Mouse (Mus musculus): Measurements from ENCODE around the gene Abr.

Gene Abr

DNA sequence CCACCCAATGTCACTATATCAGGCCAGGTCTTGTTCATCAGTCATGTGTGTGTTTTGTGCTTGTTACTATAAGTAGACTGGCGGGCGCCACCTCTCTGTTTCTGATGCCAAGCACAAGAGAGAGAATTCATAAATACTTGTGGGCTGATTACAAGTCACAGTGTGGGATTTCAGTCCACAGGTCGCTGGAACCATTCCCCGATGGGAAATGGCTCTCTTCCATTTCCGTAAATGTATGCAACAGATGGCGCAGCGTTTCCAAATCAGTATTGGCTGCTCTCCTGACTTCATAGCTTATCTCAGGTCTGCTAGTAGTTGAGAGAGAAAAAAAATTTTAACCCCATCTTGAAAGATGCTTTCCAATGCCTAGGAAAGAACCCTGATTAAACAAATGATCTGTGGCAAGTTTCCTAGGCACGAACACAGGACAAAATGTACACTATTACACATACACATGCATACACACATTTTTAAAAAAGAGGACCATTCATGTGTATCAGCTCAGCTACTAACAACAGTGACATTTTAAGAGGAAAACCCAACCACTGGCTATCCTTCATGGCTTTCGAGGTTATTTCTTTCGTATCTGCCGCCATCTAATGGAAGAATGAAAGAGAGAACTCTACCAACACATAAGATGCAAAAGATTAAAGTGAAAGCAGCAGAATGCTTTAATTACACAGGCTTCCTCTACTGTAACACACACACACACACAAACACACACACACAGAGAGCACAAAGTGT is 222.4 kb downstream of the Abr start:
- peak; percentile 54 for DNase-seq

DNA sequence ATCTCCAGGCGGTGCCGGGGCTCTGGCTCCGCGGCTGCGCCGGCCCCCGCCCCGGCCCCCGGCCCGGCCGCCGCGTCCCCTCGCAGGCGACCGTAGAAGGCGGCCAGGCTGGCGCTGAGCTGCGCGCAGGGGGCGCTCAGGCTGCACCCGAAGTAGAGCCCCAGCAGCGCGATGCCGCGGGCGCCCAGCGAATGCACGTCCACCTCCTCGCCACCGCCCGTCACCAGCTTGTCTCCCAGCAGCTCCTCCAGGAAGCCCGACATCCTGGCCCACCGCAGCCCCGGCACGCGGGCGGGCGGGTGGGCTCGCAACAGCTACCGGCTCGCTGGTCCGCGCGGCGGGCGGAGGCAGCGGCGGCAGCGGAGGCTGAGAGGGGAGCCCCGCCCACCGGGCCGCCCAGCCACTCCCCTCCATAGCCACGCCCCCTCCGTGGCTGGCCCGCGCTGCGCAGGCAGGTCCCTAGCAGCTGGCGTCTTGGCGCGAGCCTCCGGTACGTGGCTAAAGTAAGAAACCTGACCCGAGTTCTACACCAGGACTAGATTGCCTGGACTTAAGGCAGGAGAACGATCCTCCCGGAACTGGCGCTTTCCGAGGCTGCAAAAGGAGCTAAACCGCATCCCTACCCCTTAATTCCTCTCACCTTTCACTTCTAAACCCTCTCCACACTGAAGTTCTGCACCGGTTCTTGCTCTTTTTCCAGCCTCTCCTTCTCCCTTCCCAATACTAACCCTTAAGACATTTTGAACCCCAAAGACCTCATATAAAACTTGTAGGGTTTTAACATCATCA is 223.1 kb downstream of the Abr start, which contains the start of gene Nxn:
Gene Nxn, minus strand, starts transcription at position 343 of the 789 bp plus-strand sequence.
- DNase-seq, result peak; percentile 89

DNA sequence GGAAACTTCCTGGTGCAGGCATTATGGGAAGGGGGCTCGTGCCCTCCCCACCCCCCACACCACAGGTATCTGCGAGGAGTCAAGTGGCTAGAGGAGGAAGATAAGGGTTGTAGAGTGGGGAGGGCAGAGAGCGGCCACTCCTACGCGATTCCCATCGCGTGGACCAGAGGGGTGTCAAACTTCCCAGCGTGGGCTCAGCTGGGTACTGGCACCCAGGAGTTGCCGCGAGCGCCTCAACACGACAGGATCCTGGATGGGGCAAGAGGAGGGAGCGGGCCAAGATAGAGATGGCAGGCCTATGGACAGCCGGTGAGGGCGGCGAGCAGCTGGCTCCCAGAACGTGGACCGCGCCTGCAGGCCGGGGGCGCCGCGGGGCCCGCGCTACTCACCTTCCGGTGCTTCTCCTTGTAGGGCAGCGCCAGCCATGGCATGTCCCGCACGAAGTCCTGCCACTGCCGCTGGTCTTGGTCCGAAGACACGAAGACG is 223.8 kb downstream of the Abr start:
- no peak for DNase-seq

DNA sequence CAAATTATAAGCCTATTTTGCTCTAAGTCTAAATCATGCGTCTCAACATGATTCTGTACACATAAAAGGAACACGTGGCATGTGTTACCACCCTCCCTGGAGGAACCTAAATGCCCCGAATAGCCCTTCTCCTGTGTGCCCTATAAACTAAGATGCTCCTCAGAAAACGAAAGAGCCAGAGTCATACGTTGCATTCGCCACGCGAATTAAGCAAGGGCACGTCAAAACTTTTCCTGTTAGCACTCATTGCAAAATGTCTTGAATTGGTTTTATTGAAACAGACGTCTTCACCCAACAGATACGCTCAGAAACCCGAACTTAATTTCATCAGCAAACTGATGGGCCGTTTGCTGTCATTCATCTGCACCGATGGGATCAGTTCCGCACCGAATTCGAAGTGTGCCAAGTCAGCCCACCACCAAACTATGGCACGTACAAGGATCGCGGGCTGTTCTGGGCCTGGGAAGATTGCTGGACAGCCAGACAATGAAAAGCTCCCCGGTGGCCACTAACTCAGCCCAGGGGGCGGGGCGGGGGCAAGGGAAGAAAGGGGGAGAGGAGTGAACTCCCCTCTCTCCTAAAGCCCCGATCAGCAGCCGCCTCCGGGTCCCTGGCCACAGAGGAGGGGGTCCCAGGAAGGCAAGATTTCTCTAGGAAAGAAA is 224.3 kb downstream of the Abr start:
- no peak for DNase-seq

DNA sequence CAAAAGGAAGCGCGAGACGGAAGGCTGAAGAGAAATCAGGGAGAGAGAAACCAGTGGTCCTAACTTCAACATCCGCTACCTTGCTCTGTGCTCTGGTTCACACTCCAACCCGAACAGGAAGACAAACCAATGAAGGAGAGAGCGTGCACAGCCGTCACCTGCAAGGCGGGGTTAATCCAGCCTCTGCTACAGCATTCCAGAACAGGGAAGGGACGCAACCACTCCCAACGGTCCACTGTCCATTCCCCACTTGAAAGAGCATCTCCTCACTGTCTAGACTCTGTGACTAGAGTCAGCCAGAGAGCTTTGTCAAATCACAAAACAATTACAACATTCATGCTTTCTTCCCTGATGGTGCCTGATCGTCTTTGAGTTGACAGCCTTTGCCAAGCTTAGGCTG is 229.1 kb downstream of the Abr start:
- DNase-seq, result no peak

DNA sequence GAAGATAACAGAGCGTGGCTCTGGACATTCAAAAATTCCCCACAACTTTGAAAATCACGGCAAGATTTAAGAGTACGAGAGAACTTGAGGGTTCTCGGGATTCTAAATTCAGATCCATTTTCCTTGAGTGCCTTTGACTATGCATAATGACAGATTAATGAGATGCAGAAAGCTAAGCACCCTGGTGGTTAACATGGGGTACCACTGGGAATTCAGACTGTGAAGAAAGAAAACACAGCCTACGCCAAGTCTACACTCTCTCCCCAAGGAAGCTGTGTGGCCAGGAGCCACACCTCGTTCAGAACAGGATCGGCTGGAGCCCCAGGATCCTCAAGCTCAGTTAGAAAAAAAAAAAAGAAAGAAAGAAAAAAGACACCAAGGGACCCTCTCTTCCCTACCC is 229.6 kb downstream of the Abr start:
- no peak for DNase-seq

DNA sequence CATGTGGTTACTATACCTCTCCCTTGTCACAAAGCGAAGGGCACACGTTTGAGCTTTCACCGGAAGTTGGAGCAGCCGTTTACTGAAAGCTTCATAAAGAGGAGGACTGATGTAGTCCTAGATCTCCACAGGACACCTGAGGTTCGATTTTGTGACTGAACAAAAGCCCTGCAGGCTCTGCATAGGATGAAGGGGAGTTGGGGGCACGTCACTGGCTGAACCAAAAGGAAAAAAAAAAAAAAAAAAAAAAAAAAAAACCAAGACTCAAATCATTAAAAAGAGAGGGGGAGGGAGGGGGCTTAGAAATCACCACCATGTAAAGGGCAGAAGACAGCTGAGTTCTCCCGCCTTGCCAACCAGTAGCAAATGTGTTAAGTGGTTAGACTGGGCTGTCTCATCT is 233.4 kb downstream of the Abr start:
- no peak for DNase-seq

DNA sequence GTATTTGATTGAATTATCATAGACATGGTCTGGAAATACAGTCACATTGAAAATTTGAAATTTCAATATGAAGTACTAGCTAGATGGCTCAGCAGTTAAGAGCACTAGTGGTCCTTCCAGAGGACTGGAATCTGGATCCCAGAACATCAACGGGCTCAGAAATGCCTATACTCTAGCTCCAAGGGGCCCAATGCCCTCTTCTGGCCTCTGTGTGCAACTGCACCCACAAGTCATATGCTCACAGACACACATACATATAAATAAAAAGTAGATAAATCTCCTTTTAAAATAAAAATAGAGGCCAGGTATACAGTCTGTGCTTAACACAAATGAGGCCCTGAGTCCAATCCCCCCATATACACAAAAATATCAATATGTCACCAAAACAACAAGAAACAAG is 235.0 kb downstream of the Abr start:
- no peak for DNase-seq

DNA sequence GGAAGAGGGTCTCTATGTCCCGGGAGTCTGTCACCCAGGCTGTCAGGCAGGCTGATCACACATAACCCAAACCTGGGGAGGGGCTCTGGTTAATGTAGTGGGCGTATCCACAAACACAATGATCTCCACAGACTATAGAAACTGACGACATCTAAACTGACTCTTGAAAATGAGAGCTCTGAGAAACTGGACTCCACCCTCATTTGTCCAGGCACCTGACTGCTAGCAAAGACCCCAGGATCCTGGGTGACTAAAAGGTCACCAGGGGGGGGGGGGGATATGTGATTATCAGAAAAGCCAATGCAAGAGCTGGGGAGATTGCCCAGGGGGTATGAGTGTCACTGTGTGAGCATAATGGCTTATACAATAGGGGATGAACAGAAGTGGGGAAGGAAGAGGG is 236.4 kb downstream of the Abr start:
- DNase-seq, result no peak

DNA sequence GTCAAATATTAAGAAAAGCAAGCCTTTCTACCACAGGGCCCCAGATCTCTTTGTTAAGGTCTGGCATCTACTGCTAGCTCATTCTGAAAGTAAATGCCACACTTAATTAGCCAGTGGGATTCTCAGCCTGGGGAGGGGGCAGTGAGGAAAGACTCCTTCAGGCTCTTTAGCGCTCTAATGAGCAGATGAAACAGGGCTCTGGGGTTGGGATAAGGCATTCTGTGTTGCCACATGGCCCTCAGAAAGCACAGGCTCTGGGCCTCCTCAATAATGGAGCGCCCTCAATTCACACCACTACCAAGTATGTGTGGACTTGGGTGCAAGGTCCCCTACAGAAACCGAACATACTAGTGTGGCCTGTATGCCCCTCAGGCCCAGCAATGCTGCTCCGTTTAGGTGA is 237.1 kb downstream of the Abr start:
- no peak for DNase-seq

DNA sequence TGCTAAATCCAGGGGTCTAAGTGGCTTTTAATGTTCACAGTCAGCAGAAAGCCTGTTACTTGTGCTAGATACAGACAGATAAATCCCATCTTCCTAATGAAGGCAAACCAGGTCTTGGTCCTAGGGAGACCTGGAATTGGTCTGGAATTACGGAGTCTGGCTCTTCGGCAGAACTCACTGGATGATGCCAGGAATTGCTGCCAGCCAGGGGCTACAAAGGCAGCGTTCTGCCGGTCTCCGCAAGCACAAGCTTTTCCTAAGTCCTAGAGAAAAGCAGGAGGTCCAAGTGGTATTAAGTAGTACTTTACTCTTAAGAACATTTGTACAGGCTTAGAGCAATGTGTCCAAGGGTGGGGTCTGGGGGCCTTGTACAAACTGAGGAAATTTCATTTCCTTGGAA is 237.8 kb downstream of the Abr start:
- DNase-seq, result no peak

DNA sequence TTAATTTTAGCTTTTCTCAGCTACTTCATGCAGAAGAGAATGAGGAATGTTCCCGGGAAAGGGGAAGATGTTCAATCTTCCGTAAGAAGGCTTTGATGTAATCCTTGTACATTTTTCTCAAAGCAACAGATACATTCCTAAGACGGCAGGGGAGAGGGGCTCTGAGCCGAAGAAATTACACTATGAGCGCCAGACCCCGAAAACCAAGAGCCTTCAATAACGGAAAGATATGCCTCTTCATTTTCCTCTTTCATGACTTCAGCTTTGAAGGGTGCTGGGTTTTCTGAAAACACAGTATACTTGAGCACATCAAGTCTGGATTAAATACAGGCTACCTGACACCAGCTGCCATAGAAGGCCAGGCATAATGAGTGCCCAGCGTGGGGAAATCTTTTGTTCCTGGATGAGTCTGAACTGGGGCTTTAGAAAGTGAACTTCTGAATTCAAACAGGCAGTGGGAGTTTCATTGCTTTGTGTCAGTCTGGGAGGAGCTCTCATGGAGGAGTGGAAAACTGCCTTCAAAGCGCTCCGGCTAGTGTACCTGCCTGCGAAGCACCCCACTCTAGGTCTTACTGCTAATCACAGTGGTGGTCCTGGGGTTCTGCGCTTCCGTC is 239.3 kb downstream of the Abr start:
- no peak for DNase-seq

DNA sequence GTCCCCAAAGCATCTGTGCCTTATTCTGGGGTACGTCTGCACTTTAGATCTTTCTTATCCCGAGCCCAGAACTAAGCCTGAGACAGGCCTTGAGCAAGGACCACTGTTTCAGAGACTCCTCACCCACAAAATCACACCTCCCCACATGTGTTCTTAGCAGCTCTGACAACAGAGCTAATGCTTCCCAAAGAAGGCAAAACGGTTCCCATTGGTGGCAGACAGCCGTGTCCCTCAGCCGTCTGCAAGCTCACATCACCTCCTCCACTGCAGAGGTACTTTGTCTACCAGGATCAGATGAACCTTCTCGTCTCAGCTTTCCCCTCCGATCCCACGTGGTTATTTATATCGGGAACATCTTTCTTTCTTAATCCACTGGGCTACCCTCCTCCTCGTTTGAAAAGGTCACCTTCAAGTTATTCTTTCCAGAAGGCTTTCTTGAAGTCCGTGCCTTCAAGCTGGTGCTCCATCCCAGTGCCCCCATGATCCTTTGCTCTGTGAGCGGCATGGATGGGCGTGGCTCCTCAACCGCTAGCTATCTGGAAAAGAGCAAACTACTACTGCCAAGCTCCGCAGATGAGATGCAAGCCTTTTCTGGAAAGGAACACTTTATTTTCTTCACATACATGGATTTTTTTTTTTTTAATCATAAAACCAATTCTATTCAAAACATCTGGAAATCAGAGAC is 240.8 kb downstream of the Abr start:
- DNase-seq, result no peak

DNA sequence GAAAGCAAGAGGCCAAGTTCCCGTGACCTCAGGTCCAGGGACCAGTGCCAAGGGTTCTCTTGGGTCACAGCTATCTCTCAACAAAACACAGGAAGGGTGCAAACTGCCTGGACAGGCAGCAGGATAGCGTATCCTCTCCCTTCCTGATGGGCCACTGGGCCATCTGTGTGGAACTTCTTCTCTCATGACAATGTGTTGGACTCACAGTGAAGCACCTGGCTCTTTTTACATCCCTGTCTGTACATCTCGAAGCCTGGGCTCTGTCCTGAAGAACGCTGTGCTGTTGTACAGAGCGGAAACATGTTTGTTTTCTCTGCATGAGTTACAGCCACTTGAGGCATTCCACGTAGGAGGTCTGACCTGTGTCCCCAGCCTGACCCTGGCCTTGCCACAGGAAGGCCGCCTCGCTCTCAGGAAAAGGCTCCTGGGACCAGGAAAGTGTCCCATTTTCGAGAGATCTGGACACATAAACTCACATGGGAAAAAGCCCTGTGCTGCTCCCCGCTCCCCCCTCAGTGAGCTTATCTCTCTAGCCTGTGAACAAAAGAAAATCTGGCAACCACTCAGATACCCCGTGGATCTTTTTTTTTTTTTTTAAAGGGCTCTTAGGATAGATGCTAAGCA is 242.1 kb downstream of the Abr start:
- peak; percentile 83 for DNase-seq

DNA sequence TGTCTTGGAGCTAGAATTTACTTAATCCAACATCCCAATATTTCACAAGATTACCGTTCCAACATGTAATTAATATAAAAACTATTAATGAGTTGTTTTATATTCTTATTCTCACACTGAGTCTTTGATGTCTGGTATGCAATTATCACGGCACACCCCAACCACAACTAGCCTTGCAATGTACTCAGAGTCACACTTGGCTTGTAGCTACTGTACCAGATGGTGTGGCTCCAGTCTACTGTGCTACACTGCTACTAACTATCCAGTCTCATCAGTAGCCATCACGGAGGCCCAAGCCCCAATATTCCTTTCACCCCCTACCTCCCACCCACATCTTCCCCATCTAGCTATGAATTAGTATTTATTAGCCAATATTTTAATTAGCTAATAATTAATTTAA is 245.7 kb downstream of the Abr start:
- DNase-seq, result no peak

DNA sequence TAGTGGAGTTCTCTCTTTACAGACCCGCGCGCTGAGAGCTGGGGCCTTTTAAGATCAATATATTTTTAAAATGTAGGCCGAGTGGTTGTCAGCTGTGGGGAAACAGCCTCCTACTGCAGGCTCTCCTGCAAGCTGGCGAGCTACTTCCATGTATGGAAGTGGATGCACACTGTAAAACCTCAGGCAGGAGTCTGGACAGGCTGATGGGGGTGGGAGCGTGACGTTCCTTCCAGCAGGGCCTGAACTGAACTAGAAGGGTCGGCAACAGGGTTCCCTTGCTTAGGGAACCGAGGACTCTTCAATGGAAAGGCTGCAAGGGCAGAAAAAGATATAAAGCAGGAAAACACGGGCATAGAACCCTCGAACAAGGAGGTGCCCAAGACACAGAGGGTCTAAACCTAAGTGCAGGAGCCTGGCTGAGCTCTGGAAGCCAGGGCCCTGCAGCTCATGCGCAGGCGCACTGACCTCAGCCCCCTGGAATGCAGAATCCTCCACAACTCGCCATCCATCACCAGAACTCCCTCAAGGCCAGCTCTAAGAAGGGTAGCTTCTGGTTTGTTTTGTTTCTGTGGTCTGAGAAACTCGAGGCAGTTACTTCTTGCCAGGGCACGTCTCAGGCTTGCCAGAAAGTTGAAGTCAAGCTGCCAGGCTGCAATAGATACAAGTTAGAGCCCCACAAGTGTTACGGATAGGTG is 247.5 kb downstream of the Abr start:
- peak; percentile 69 for DNase-seq

DNA sequence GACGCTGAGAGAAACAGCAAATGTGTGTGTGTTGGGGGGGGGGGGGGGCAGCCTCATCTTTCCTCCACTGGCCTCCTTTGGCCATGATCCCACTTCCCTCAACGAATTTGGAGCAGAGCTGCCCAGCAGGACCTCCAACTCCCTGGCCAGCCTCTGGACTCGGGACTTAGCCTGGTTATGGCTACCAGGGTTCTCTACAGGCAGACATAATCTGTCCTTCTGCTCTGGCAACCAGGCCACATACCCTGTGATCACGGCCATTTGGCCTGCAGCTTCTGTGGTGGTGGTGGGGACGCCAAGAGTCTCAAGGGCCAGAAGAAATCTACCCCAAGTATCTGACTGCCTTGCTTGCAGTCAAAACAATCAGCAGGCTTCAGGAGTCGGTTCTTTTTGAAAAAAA is 249.6 kb downstream of the Abr start:
- no peak for DNase-seq

DNA sequence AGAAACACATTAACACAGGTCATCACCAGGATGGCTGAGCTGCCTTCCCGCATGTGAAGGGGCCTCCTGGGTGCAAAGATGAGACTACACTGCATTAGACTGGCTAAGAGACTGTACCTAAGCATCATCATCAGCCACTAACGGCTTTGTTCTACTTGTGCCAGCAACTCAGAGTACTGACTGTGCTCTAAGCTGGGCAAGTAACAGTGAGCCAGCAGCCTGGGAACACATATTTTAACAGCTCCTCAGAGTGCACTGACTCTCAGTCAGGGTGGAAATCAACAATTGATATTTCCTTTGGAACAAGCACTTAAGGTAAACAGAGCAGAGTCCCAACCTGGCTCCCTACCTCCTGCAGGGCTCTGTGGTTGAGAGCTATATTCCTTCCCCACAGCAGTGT is 250.0 kb downstream of the Abr start:
- DNase-seq, result no peak

DNA sequence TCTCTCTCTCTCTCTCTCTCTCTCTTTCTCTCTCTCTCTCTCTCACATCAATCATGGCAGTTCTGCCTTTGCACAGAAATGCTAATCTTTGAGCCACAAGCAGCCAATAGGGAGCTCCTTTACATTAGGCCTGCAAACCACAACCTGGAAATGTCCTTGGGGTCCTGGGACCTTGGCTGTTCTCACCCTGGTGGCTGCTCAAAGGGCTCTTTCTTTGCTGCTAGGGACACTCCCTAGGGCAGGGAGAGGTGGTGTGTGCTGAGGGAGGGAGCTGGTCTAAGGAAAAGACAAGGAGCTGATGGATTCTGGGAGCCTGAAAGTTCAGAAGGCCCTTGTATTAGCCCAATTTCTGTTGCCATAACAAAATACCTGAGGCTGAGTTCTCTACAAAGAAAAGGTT is 251.6 kb downstream of the Abr start:
- DNase-seq, result no peak
